Mouse (Mus musculus) embryo, embryonic 11 days (tissue): ENCODE data around the gene Rps8.
"Not testable (repeated sequence)": the region's sequence is repeated elsewhere in the genome, so short reads cannot be mapped to it uniquely, and the experiment has no call there.

ENCODE experiments used
- DNase-seq: peaks from one replicate; pipeline ENCODE4 v3.0.0-alpha.2; 2015

Rps8 gene

GRCm38 (mm10) chr4:117155792-117156355 lies at the start of gene Rps8:
Rps8 (minus strand) TSS chr4:117156243.
- DNase-seq = peak; percentile 97

GRCm38 (mm10) chr4:117202992-117203354 lies 46.9 kb upstream of the Rps8 start:
- DNase-seq = no peak

DNA sequence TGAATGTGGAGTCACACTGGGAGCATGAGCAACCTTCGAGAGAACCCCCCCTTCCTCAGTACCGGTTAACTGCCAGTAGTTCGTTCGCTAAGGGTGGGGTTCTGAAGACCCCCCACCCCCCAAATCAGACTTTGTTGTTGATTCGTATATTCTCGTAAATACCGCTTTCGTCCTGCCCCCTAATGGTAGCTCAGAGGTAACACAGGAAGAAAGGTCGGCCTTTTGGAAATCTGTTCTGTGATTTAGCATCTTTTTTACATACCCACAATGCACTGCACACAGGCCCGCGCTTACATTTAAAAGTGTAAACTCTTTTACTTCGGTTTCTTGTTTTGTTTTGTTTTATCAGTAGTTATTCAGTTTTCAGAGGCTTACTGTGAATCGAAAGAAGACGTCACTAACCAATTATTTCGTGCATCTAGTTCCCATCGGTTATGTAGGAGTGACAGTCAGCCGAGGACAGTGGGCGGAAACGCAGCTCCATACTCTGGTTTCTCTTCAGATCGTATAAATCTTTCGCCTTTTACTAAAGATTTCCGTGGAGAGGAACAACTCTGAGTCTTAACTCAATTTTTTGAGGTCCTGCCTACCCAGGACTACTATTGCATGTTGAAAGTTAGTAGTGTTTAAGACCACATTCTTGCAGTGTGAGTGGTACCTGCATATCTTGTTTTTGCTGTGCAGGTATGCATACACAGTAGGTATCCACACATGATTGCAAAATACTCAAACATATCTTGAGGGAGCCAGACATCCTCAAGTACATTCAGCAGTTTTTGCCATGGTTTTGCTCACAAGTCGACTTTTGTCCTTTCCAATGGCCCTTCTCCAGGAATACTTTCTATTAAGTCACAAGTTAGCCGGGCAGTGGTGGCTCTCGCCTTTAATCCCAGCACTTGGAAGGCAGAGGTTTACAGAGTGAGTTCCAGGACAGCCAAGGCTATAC lies 46.3 kb upstream of the Rps8 start:
- peak; percentile 91 for DNase-seq

DNA sequence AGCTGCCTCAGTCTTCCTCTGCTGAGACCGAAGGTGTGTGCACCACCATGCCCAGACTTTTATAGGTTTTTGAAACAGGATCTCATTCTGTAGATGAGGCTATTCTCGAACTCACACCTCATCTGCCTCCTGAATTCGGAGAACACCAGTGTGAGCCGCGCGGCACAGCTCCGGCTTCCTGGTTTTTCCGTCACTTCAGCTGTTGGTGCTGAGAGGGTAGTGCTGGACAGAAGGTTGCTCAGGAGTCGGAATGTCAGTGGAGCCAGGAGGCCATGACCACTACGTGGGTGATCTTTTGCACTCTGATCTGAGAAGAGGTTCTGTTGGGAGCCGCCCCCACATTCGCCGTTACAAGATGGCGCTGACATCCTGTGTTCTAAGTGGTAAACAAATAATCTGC lies 35.8 kb upstream of the Rps8 start:
- DNase-seq = no peak

- no peak for DNase-seq
Observed at GRCm38 (mm10) chr4:117190660-117191059, 34.6 kb upstream of the Rps8 start.

DNA sequence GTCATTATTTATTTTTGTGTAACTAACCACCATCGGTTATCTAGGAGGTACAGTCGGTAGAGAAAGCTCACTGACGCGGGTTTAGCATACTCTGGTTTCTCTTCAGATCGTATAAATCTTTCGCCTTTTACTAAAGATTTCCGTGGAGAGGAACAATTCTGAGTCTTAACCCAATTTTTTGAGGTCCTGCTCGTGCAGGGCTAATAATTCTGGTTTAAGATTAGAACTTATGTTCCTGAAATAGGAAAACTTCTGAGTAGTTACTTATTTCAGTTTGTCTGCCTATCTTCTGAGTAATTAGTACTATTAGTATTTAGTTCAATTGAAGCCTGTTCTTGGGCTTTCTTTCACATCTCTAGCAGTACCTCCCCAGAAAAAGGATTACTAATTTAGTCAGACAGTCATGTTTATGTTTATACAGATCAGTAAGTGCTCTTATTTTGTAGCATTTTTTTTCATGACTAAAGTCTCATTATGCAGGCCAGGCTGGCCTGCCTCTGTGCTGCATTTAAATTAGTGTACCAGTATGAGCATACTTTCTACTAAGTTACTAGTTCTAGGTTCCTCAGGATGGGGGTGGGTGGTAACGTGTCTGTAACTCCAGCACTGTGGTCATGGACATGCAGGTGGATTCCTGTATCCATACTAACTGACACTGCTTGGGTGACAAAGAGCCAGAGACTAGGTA lies 34.0 kb upstream of the Rps8 start:
- DNase-seq = peak; percentile 89

DNA sequence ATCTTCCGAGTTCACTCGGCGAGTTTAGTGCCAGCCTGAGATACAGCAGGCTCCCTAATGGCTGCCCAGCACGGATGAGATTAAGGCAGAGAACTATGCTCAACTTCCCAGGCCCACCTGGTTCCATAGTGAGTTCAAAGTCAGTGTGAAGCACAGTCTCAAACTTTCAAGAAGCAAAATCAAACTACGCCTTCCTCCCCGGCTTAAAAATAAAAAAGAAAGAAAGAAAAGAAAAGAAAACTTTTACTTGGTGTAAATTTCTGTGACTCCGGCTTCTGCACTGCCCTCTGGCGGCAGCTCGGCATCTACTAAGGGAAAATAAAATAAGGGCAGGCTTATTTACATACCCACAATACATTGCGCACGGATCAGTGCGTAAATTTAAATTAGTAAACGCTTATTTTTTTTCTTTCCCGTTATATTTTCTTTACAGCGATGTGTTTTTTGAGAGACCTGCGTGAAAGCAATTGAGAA lies 33.4 kb upstream of the Rps8 start:
- DNase-seq = peak; percentile 90

DNA sequence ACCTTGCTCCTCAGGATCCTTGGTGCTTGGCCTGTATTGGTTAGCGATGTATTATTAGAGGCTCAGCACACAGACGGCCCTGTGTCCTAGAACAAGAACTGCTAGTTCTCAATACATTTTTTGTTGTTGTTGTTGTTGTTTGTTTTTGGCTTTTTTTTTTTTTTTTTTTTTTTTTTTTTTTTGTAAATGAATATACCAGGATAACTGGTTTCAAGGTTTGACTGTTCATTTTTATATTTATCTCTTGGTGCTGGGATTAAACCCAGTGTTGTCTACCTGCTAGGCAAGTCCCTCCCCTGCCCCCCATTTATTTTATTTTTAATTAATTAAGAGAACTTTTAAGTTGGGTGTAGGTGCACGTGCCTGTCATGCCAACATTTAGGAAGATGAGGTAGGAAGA lies 32.9 kb upstream of the Rps8 start:
- DNase-seq = no peak

- DNase-seq = not testable (repeated sequence)
Observed at GRCm38 (mm10) chr4:117182759-117183096, 26.7 kb upstream of the Rps8 start.

- DNase-seq = peak; percentile 95
Observed at GRCm38 (mm10) chr4:117181863-117182758, 26.1 kb upstream of the Rps8 start, which contains the start of gene Kif2c. Kif2c (minus strand) TSS chr4:117182639.

- no peak for DNase-seq
Observed at GRCm38 (mm10) chr4:117169936-117170335, 13.9 kb upstream of the Rps8 start.

DNA sequence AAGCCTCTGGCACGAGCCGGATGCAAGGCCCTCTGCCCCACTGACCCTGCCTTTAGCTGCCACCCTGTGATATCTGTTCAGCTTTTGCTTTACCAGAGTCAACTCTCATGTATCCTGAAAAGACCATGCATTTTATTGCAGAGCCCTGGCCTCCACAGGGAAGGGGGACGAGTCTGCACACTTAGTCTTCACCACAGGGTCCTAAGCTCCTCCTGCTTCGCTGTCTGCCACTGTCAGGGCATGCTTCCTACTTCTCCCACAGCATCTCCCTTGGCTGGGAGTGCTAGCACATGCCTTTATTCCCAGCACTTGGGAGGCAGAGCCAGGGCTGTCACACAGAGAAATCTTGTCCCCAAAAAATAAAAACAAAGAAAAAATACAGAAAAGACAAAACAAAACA lies 5.1 kb upstream of the Rps8 start:
- DNase-seq = no peak

DNA sequence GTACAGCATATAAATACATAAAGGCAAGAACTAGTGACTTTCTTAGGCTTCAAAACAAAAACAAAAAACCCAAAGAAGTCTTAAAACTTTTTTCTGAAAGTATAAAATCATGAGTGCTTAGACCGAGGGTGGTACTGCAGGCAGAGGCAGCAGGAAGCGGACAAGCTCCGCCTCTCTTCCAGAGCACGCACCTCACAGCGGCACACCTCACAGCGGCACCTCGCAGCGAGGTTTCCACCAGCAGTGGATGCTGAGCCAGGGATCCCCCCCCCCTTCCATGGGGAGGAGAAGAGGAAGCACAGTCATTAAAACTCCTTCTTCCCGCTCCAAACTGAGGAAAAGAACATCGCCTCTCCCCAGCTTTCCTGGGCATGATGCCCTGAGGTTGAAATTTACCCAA lies 3.6 kb upstream of the Rps8 start:
- no peak for DNase-seq

DNA sequence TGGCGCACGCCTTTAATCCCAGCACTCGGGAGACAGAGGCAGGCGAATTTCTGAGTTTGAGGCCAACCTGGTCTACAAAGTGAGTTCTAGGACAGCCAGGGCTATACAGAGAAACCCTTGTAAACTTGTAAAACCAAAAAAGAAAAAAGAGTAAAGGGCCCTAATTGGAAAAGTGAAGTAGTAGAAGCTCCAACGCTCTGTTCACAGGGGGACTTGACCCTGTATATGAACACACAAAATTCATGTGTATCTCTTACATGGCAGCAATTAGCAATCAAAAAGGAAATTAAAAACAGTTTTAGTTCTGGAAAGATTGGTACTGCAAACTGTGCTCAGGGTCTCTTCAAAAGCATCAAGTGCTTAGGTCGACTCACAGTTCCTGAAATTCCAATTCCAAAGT lies 329 bp upstream of the Rps8 start:
- no peak for DNase-seq

- DNase-seq = no peak
Observed at GRCm38 (mm10) chr4:117155020-117155791, 837 bp downstream of the Rps8 start.

DNA sequence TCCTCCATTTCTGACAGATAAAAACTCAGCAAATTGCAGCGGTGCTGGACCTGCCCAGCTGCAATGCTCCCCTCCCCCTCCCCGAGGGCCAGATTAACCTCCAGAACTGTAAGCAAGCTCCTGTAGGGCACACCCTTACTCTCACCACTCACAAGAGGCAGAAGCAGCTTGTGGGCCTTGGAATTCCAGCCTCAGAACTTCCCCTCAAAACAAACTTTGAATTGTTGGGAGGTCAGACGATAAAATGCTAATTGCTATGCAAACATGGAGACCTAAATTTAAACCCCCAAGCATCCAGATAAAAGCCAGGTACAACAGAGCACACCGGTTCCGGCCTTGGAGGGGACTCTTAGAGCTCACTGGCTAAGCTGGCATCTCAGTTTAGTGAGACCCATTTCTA lies 3.3 kb downstream of the Rps8 start:
- no peak for DNase-seq

GRCm38 (mm10) chr4:117151416-117151815 lies 4.6 kb downstream of the Rps8 start:
- no peak for DNase-seq

DNA sequence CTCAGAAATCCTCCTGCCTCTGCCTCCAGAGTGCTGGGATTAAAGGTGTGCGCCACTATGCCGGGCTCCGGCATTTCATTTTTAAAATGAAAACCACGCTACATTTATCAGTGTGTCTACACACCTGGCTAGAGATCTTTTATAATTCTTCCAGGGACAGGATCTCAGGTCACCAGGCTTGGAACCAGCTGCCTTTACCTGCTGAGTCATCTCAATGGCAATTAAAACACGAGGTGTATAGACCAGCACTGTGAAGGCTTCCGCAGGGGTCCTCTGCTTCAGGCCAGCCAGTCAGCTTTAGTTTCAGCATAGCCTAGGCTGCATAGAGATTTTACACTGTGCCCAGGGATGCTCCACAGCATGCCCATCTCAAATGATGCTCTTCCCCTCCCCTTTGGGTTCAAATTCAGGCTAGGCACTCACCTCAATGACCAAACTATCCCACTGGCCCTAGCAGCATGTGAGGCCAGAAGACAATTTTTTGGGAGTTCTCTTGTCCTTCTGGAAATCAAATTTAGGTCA lies 5.8 kb downstream of the Rps8 start:
- DNase-seq = no peak

- DNase-seq = no peak
Observed at GRCm38 (mm10) chr4:117149291-117150211, 6.5 kb downstream of the Rps8 start.

- DNase-seq = no peak
Observed at GRCm38 (mm10) chr4:117148815-117149214, 7.2 kb downstream of the Rps8 start.
